Mouse (Mus musculus): ENCODE data around the gene Ptpn14. TPM values are rescaled to one million over a fixed set of nuclear protein-coding genes. Genes with fewer than 3 reads are reported as not detected.

The Ptpn14 gene
- polyA plus RNA-seq, 1 experiment from 2014 or later = 11.0 TPM

DNA sequence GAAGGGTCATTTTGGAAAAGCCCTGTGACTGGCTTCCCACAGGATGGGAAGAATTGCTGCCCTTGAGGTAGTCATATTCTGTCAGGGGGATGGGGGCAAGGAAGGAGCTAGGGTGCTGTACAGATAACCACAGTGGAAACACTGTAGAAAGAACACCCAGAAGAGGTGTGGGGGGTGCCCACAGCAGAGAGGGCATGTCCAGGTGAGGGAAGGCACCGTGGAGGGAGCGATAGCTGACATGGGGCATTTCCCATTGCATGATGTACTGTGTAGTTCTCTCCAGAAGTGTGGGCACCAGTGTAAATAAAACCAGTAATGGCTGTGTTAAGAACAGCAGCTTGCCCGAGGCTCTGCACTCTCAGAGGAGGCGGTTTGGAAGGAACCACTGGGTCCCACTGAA is 102.3 kb downstream of the Ptpn14 start:
- Histone ChIP-seq H3K36me3 (ENCODE audit: control insufficient read depth, insufficient read depth, low read length) (peaks cover 54% of the 10 kb centered on the region), H3K27ac (replicated peaks in 1 of 2; ENCODE audit: control insufficient read depth in 1 of 2, insufficient read depth in 1 of 2, low read depth in 2 of 2, low read length in 2 of 2) (no peak overlapping the region), H3K27me3 (ENCODE audit: control insufficient read depth, insufficient read depth, low read length) (no peaks in the 10 kb centered on the region), H3K4me3 (ENCODE audit: control insufficient read depth in 1 of 2, insufficient read depth in 1 of 2, low read depth in 1 of 2, low read length in 2 of 2) (no peak overlapping the region), H3K9me3 (ENCODE audit: control insufficient read depth, low read length) (no peaks in the 10 kb centered on the region), H3K4me2 (ENCODE audit: low read length) (no peak overlapping the region), H3K4me1 (ENCODE audit: control insufficient read depth in 2 of 2, insufficient read depth in 2 of 2, low read length in 2 of 2) (peaks cover 9% of the 10 kb centered on the region in 2 experiments; a peak in 3 of 4 replicates), H3K9ac (ENCODE audit: low read length) (no peak overlapping the region)
- WGBS = 58% methylated on average over 4 of the region's 4 CpGs
- no peak for ATAC-seq (ENCODE audit: insufficient number of reproducible peaks, insufficient read depth, low FRiP score, low read depth)

- no peak overlapping the region for H3K4me2 ChIP-seq (ENCODE audit: low read length)
- H3K27ac ChIP-seq (replicated peaks in 1 of 2; ENCODE audit: control insufficient read depth in 1 of 2, insufficient read depth in 1 of 2, low read depth in 2 of 2, low read length in 2 of 2) = no peak overlapping the region
- peaks cover 54% of the 10 kb centered on the region for H3K36me3 ChIP-seq (ENCODE audit: control insufficient read depth, insufficient read depth, low read length)
- H3K4me1 ChIP-seq (ENCODE audit: control insufficient read depth in 2 of 2, insufficient read depth in 2 of 2, low read length in 2 of 2) = peaks cover 9% of the 10 kb centered on the region in 2 experiments; a peak in 3 of 4 replicates
- no peaks in the 10 kb centered on the region for H3K9me3 ChIP-seq (ENCODE audit: control insufficient read depth, low read length)
- H3K4me3 ChIP-seq (ENCODE audit: control insufficient read depth in 1 of 2, insufficient read depth in 1 of 2, low read depth in 1 of 2, low read length in 2 of 2) = no peak overlapping the region
- WGBS = 21% methylated on average over 12 of the region's 12 CpGs
- H3K27me3 ChIP-seq (ENCODE audit: control insufficient read depth, insufficient read depth, low read length) = no peaks in the 10 kb centered on the region
- 0 out of 2 replicates have a peak, but pooled peaks have one; percentile 29 for ATAC-seq (ENCODE audit: insufficient number of reproducible peaks, insufficient read depth, low FRiP score, low read depth)
- H3K9ac ChIP-seq (ENCODE audit: low read length) = no peak overlapping the region
These were observed 102.7 kb downstream of the Ptpn14 start for GRCm38 (mm10) chr1:189830797-189831232.

- H3K9me3 ChIP-seq (ENCODE audit: control insufficient read depth, low read length) = no peaks in the 10 kb centered on the region
These were observed 105.3 kb downstream of the Ptpn14 start for GRCm38 (mm10) chr1:189833351-189833750.

GRCm38 (mm10) chr1:189834166-189834565 is 106.1 kb downstream of the Ptpn14 start:
- Histone ChIP-seq H3K27ac (replicated peaks in 1 of 2; ENCODE audit: control insufficient read depth in 1 of 2, insufficient read depth in 1 of 2, low read depth in 2 of 2, low read length in 2 of 2) (no peak overlapping the region), H3K4me3 (ENCODE audit: control insufficient read depth in 1 of 2, insufficient read depth in 1 of 2, low read depth in 1 of 2, low read length in 2 of 2) (no peak overlapping the region), H3K27me3 (ENCODE audit: control insufficient read depth, insufficient read depth, low read length) (no peaks in the 10 kb centered on the region), H3K9ac (ENCODE audit: low read length) (no peak overlapping the region), H3K9me3 (ENCODE audit: control insufficient read depth, low read length) (no peaks in the 10 kb centered on the region), H3K4me2 (ENCODE audit: low read length) (no peak overlapping the region), H3K4me1 (ENCODE audit: control insufficient read depth in 2 of 2, insufficient read depth in 2 of 2, low read length in 2 of 2) (peaks cover 9% of the 10 kb centered on the region in 2 experiments; a peak in 3 of 4 replicates), H3K36me3 (ENCODE audit: control insufficient read depth, insufficient read depth, low read length) (peaks cover 49% of the 10 kb centered on the region)
- WGBS = 85% methylated on average over 13 of the region's 13 CpGs
- no peak for ATAC-seq (ENCODE audit: insufficient number of reproducible peaks, insufficient read depth, low FRiP score, low read depth)

More at GRCm38 (mm10) chr1:189833351-189833750, 105.3 kb downstream of the Ptpn14 start:
- Histone ChIP-seq H3K4me3 (ENCODE audit: control insufficient read depth in 1 of 2, insufficient read depth in 1 of 2, low read depth in 1 of 2, low read length in 2 of 2) (no peak overlapping the region), H3K27me3 (ENCODE audit: control insufficient read depth, insufficient read depth, low read length) (no peaks in the 10 kb centered on the region), H3K27ac (replicated peaks in 1 of 2; ENCODE audit: control insufficient read depth in 1 of 2, insufficient read depth in 1 of 2, low read depth in 2 of 2, low read length in 2 of 2) (no peak overlapping the region), H3K4me1 (ENCODE audit: control insufficient read depth in 2 of 2, insufficient read depth in 2 of 2, low read length in 2 of 2) (peaks cover 9% of the 10 kb centered on the region in 2 experiments; a peak in 3 of 4 replicates), H3K9ac (ENCODE audit: low read length) (no peak overlapping the region), H3K4me2 (ENCODE audit: low read length) (no peak overlapping the region), H3K36me3 (ENCODE audit: control insufficient read depth, insufficient read depth, low read length) (peaks cover 48% of the 10 kb centered on the region)
- ATAC-seq (ENCODE audit: insufficient number of reproducible peaks, insufficient read depth, low FRiP score, low read depth) = no peak
- 87% methylated on average over 7 of the region's 7 CpGs for WGBS

DNA sequence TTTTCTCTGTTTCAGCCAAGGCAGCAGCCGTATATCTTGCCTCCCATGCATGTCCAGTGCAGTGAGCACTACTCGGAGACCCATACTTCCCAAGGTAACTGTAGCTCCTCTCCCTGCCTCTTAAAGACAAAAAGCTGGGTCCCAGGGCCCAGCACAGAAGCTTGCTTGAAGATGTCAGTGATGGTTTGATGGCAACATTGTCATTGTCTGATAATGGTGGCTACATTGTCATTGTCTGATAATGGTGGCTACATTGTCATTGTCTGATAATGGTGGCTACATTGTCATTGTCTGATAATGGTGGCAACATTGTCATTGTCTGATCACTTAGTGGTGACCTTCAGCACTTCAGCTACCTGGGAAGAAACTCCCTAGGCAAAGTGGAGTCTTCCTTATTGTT is 118.3 kb downstream of the Ptpn14 start:
- ATAC-seq (ENCODE audit: insufficient number of reproducible peaks, insufficient read depth, low FRiP score, low read depth) = no peak
- H3K4me1 ChIP-seq (ENCODE audit: control insufficient read depth in 2 of 2, insufficient read depth in 2 of 2, low read length in 2 of 2) = peaks cover 5 to 9% of the 10 kb centered on the region in 2 experiments; a peak in 3 of 4 replicates
- 87% methylated on average over 2 of the region's 2 CpGs for WGBS
- no peak overlapping the region for H3K27ac ChIP-seq (replicated peaks in 1 of 2; ENCODE audit: control insufficient read depth in 1 of 2, insufficient read depth in 1 of 2, low read depth in 2 of 2, low read length in 2 of 2)
- no peak overlapping the region for H3K4me2 ChIP-seq (ENCODE audit: low read length)
- H3K27me3 ChIP-seq (ENCODE audit: control insufficient read depth, insufficient read depth, low read length) = no peaks in the 10 kb centered on the region
- no peak overlapping the region for H3K9ac ChIP-seq (ENCODE audit: low read length)
- peaks cover 90% of the 10 kb centered on the region for H3K36me3 ChIP-seq (ENCODE audit: control insufficient read depth, insufficient read depth, low read length)
- no peak overlapping the region for H3K4me3 ChIP-seq (ENCODE audit: control insufficient read depth in 1 of 2, insufficient read depth in 1 of 2, low read depth in 1 of 2, low read length in 2 of 2)
- H3K9me3 ChIP-seq (ENCODE audit: control insufficient read depth, low read length) = no peaks in the 10 kb centered on the region

DNA sequence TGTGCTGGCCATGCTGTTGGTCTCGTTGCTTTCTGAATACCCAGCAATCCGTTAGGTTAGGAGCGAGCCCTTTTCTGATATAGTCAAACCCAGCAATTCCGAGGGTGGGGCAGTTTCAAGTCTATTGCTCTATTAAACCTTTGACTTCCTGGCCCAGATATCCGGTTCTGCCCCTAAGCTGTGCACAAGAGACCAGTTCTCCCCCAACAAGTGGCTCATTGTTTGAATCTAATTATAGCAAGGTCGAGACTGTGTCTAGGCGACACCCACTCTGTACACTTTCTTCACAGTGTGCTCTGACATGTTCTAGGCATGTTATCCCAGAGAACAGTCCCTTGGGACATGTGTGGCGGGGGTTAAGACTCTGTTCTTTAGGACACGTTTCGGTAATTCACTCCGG is 121.5 kb downstream of the Ptpn14 start:
- Histone ChIP-seq H3K4me2 (ENCODE audit: low read length) (no peak overlapping the region), H3K36me3 (ENCODE audit: control insufficient read depth, insufficient read depth, low read length) (peaks cover 89% of the 10 kb centered on the region), H3K9ac (ENCODE audit: low read length) (peak overlapping the region; percentile 25; the same call in 1 of the 2 replicates), H3K9me3 (ENCODE audit: control insufficient read depth, low read length) (no peaks in the 10 kb centered on the region), H3K4me1 (ENCODE audit: control insufficient read depth in 2 of 2, insufficient read depth in 2 of 2, low read length in 2 of 2) (peaks cover 5 to 9% of the 10 kb centered on the region in 2 experiments; a peak in 3 of 4 replicates), H3K4me3 (ENCODE audit: control insufficient read depth in 1 of 2, insufficient read depth in 1 of 2, low read depth in 1 of 2, low read length in 2 of 2) (no peak overlapping the region), H3K27me3 (ENCODE audit: control insufficient read depth, insufficient read depth, low read length) (no peaks in the 10 kb centered on the region), H3K27ac (replicated peaks in 1 of 2; ENCODE audit: control insufficient read depth in 1 of 2, insufficient read depth in 1 of 2, low read depth in 2 of 2, low read length in 2 of 2) (peak overlapping the region in 1 of 2 experiments; percentile 19; a peak in 1 of 4 replicates)
- no peak for ATAC-seq (ENCODE audit: insufficient number of reproducible peaks, insufficient read depth, low FRiP score, low read depth)
- WGBS = 60% methylated on average over 11 of the region's 11 CpGs

GRCm38 (mm10) chr1:189852051-189852450 is 124.0 kb downstream of the Ptpn14 start:
- no peak for ATAC-seq (ENCODE audit: insufficient number of reproducible peaks, insufficient read depth, low FRiP score, low read depth)
- no peaks in the 10 kb centered on the region for H3K9me3 ChIP-seq (ENCODE audit: control insufficient read depth, low read length)
- no peak overlapping the region for H3K4me3 ChIP-seq (ENCODE audit: control insufficient read depth in 1 of 2, insufficient read depth in 1 of 2, low read depth in 1 of 2, low read length in 2 of 2)
- no peaks in the 10 kb centered on the region for H3K27me3 ChIP-seq (ENCODE audit: control insufficient read depth, insufficient read depth, low read length)
- H3K27ac ChIP-seq (replicated peaks in 1 of 2; ENCODE audit: control insufficient read depth in 1 of 2, insufficient read depth in 1 of 2, low read depth in 2 of 2, low read length in 2 of 2) = no peak overlapping the region
- H3K9ac ChIP-seq (ENCODE audit: low read length) = no peak overlapping the region
- no peak overlapping the region for H3K4me2 ChIP-seq (ENCODE audit: low read length)
- peaks cover 89% of the 10 kb centered on the region for H3K36me3 ChIP-seq (ENCODE audit: control insufficient read depth, insufficient read depth, low read length)
- H3K4me1 ChIP-seq (ENCODE audit: control insufficient read depth in 2 of 2, insufficient read depth in 2 of 2, low read length in 2 of 2) = peaks cover 5 to 9% of the 10 kb centered on the region in 2 experiments; a peak in 3 of 4 replicates
- WGBS = 92% methylated on average over 5 of the region's 5 CpGs

GRCm38 (mm10) chr1:189852456-189852855 is 124.4 kb downstream of the Ptpn14 start:
- Histone ChIP-seq H3K9me3 (ENCODE audit: control insufficient read depth, low read length) (no peaks in the 10 kb centered on the region), H3K36me3 (ENCODE audit: control insufficient read depth, insufficient read depth, low read length) (peaks cover 89% of the 10 kb centered on the region), H3K4me2 (ENCODE audit: low read length) (no peak overlapping the region), H3K4me1 (ENCODE audit: control insufficient read depth in 2 of 2, insufficient read depth in 2 of 2, low read length in 2 of 2) (peaks cover 5 to 9% of the 10 kb centered on the region in 2 experiments; a peak in 3 of 4 replicates), H3K27ac (replicated peaks in 1 of 2; ENCODE audit: control insufficient read depth in 1 of 2, insufficient read depth in 1 of 2, low read depth in 2 of 2, low read length in 2 of 2) (no peak overlapping the region), H3K9ac (ENCODE audit: low read length) (no peak overlapping the region), H3K4me3 (ENCODE audit: control insufficient read depth in 1 of 2, insufficient read depth in 1 of 2, low read depth in 1 of 2, low read length in 2 of 2) (no peak overlapping the region), H3K27me3 (ENCODE audit: control insufficient read depth, insufficient read depth, low read length) (no peaks in the 10 kb centered on the region)
- ATAC-seq (ENCODE audit: insufficient number of reproducible peaks, insufficient read depth, low FRiP score, low read depth) = no peak
- 83% methylated on average over 7 of the region's 7 CpGs for WGBS

Data from heart, embryonic 14.5 days (tissue).